Mouse (Mus musculus): Measurements from ENCODE around the gene Chrna9. TPM values are rescaled to one million over a fixed set of nuclear protein-coding genes. Genes with fewer than 3 reads are reported as not detected.
A peak's percentile ranks its signal among the peaks of the same experiment; 100 is the strongest.

Chrna9 gene
- not detected for total RNA-seq (2021)

- DNase-seq: no peak
These were observed at the start of gene Chrna9 for GRCm38 (mm10) chr5:65934783-65935182. Gene Chrna9, plus strand, starts transcription at chr5:65934921.

GRCm38 (mm10) chr5:65885699-65886443 is 48.9 kb upstream of the Chrna9 start:
- no peak for DNase-seq

GRCm38 (mm10) chr5:65888102-65888501 is 46.6 kb upstream of the Chrna9 start:
- DNase-seq: no peak

- DNase-seq: no peak
These were observed 45.7 kb upstream of the Chrna9 start for GRCm38 (mm10) chr5:65888998-65889397.

- no peak for DNase-seq
These were observed 43.4 kb upstream of the Chrna9 start for GRCm38 (mm10) chr5:65891251-65891826.

- no peak for DNase-seq
These were observed 39.5 kb upstream of the Chrna9 start for GRCm38 (mm10) chr5:65895121-65895692.

GRCm38 (mm10) chr5:65895764-65896163 is 39.0 kb upstream of the Chrna9 start:
- DNase-seq: no peak

GRCm38 (mm10) chr5:65897731-65898130 is 37.0 kb upstream of the Chrna9 start:
- no peak for DNase-seq

- no peak for DNase-seq
These were observed 36.0 kb upstream of the Chrna9 start for GRCm38 (mm10) chr5:65898683-65899082.

- DNase-seq: no peak
These were observed 34.6 kb upstream of the Chrna9 start for GRCm38 (mm10) chr5:65900113-65900512.

- DNase-seq: peak in 1 of 2 experiments; percentile 21
These were observed 33.9 kb upstream of the Chrna9 start for GRCm38 (mm10) chr5:65900862-65901265.

- no peak for DNase-seq
These were observed 32.8 kb upstream of the Chrna9 start for GRCm38 (mm10) chr5:65901868-65902418.

GRCm38 (mm10) chr5:65902811-65903210 is 31.9 kb upstream of the Chrna9 start:
- no peak for DNase-seq

GRCm38 (mm10) chr5:65904476-65904875 is 30.2 kb upstream of the Chrna9 start:
- DNase-seq: no peak

- DNase-seq: no peak
These were observed 26.0 kb upstream of the Chrna9 start for GRCm38 (mm10) chr5:65908751-65909150.

GRCm38 (mm10) chr5:65909321-65909720 is 25.4 kb upstream of the Chrna9 start:
- no peak for DNase-seq

- no peak for DNase-seq
These were observed 24.3 kb upstream of the Chrna9 start for GRCm38 (mm10) chr5:65910398-65910797.

- no peak for DNase-seq
These were observed 23.0 kb upstream of the Chrna9 start for GRCm38 (mm10) chr5:65911676-65912075.

GRCm38 (mm10) chr5:65912201-65912600 is 22.5 kb upstream of the Chrna9 start:
- no peak for DNase-seq

GRCm38 (mm10) chr5:65913126-65913525 is 21.6 kb upstream of the Chrna9 start:
- DNase-seq: no peak

GRCm38 (mm10) chr5:65914342-65914741 is 20.4 kb upstream of the Chrna9 start:
- no peak for DNase-seq

- DNase-seq: no peak
These were observed 17.8 kb upstream of the Chrna9 start for GRCm38 (mm10) chr5:65916930-65917329.

- no peak for DNase-seq
These were observed 16.1 kb upstream of the Chrna9 start for GRCm38 (mm10) chr5:65918601-65919000.

- DNase-seq: no peak
These were observed 15.4 kb upstream of the Chrna9 start for GRCm38 (mm10) chr5:65919326-65919725.

Data from layer of hippocampus, postnatal 36 days (tissue).